Mouse (Mus musculus): ENCODE measurements at regions not wholly inside any gene's neighbourhood (a gene's known extent, or its start where the extent isn't known, plus 50 kb on each side); places are given as distances from the start of the nearest gene placed in this dataset.

- TF ChIP-seq CHD2 (IDR thresholded peaks at IDR 0.05; ENCODE audit: low read depth, low read length) (no peak), HCFC1 (IDR thresholded peaks at IDR 0.05; ENCODE audit: borderline replicate concordance, insufficient read depth, low read length) (no peak), ZNF384 (IDR thresholded peaks at IDR 0.05; ENCODE audit: low read depth, low read length) (no peak)
These were observed 764.6 kb downstream of the Basp1 start for GRCm38 (mm10) chr15:24648938-24649337.
